Mouse (Mus musculus): ENCODE measurements around the gene Olfr1426. TPM values are rescaled to one million over a fixed set of nuclear protein-coding genes. Genes with fewer than 3 reads are reported as not detected.
"Not testable (repeated sequence)": the region's sequence is repeated elsewhere in the genome, so short reads cannot be mapped to it uniquely, and the experiment has no call there.

The Olfr1426 gene
- polyA plus RNA-seq, 1 experiment, result not detected

GRCm38 (mm10) chr19:12104541-12104940, 12.7 kb upstream of the Olfr1426 start:
- Histone ChIP-seq H3K4me1 (ENCODE audit: control insufficient read depth, insufficient read depth, low read length) (no peaks in the 10 kb centered on the region), H3K27ac (ENCODE audit: insufficient read depth, low read length) (no peak overlapping the region), H3K36me3 (ENCODE audit: control insufficient read depth, insufficient read depth, low read length, poor library complexity, severe bottlenecking) (no peaks in the 10 kb centered on the region), H3K4me3 (ENCODE audit: low read depth, low read length) (no peak overlapping the region), H3K9me3 (replicated peaks; ENCODE audit: control insufficient read depth, insufficient read depth, low read length, poor library complexity, severe bottlenecking) (peaks cover 5% of the 10 kb centered on the region; the same call in 1 of the 2 replicates), H3K9ac (ENCODE audit: low read depth, poor library complexity, severe bottlenecking) (no peak overlapping the region), H3K27me3 (ENCODE audit: control insufficient read depth, insufficient read depth, low read length, poor library complexity, severe bottlenecking) (no peaks in the 10 kb centered on the region)
- TF ChIP-seq EP300 (IDR thresholded peaks at IDR 0.05; ENCODE audit: insufficient read depth, low read depth, low read length) (no peak), CTCF (IDR thresholded peaks at IDR 0.05; ENCODE audit: low read depth, low read length) (no peak), POLR2A (IDR thresholded peaks at IDR 0.05; ENCODE audit: insufficient read depth, low read length) (no peak)

GRCm38 (mm10) chr19:12103234-12103633, 11.4 kb upstream of the Olfr1426 start, which contains the start of gene Olfr1427:
Olfr1427 (minus strand) TSS chr19:12103334.
- no peaks in the 10 kb centered on the region for H3K9me3 ChIP-seq (replicated peaks; ENCODE audit: control insufficient read depth, insufficient read depth, low read length, poor library complexity, severe bottlenecking)
- no peak within 1 kb of the TSS for H3K9ac ChIP-seq (ENCODE audit: low read depth, poor library complexity, severe bottlenecking)
- no peak within 1 kb of the TSS for H3K4me3 ChIP-seq (ENCODE audit: low read depth, low read length)
- H3K4me1 ChIP-seq (ENCODE audit: control insufficient read depth, insufficient read depth, low read length), result no peaks in the 10 kb centered on the region
- H3K27ac ChIP-seq (ENCODE audit: insufficient read depth, low read length), result no peak within 1 kb of the TSS
- TF ChIP-seq CTCF (IDR thresholded peaks at IDR 0.05; ENCODE audit: low read depth, low read length), result no peak
- TF ChIP-seq POLR2A (IDR thresholded peaks at IDR 0.05; ENCODE audit: insufficient read depth, low read length), result no peak
- TF ChIP-seq EP300 (IDR thresholded peaks at IDR 0.05; ENCODE audit: insufficient read depth, low read depth, low read length), result no peak
- no peaks in the 10 kb centered on the region for H3K27me3 ChIP-seq (ENCODE audit: control insufficient read depth, insufficient read depth, low read length, poor library complexity, severe bottlenecking)
- no peaks in the 10 kb centered on the region for H3K36me3 ChIP-seq (ENCODE audit: control insufficient read depth, insufficient read depth, low read length, poor library complexity, severe bottlenecking)

GRCm38 (mm10) chr19:12077631-12078030, 14.2 kb downstream of the Olfr1426 start, which contains the start of gene Olfr1425:
Olfr1425 (minus strand) TSS chr19:12077731.
- H3K36me3 ChIP-seq (ENCODE audit: control insufficient read depth, insufficient read depth, low read length, poor library complexity, severe bottlenecking); H3K4me3 ChIP-seq (ENCODE audit: low read depth, low read length); H3K9ac ChIP-seq (ENCODE audit: low read depth, poor library complexity, severe bottlenecking); H3K27ac ChIP-seq (ENCODE audit: insufficient read depth, low read length); H3K27me3 ChIP-seq (ENCODE audit: control insufficient read depth, insufficient read depth, low read length, poor library complexity, severe bottlenecking); H3K9me3 ChIP-seq (replicated peaks; ENCODE audit: control insufficient read depth, insufficient read depth, low read length, poor library complexity, severe bottlenecking); H3K4me1 ChIP-seq (ENCODE audit: control insufficient read depth, insufficient read depth, low read length): not testable (repeated sequence)

DNA sequence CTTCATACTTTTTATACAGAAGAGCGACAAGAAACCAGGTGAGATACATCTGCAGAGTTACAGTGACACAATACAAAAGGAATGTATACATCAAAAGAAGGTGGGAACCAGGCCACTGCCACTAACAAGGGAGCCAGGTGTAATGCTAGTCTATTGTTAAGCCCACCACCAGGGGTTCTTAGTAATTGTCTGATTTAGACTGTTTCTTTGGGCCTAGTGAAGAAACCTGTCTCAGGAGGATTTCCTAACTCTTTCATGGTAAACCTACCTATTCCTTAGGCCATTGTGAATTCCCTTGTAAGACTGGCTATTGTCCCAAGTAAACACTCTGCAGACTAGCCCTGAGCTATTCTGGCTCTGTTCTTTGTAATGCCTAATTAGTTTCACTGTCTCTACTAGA, 22.3 kb downstream of the Olfr1426 start:
- peak overlapping the region; percentile 94 for H3K27ac ChIP-seq (ENCODE audit: insufficient read depth, low read length)
- H3K4me3 ChIP-seq (ENCODE audit: low read depth, low read length); H3K36me3 ChIP-seq (ENCODE audit: control insufficient read depth, insufficient read depth, low read length, poor library complexity, severe bottlenecking); H3K9ac ChIP-seq (ENCODE audit: low read depth, poor library complexity, severe bottlenecking); H3K4me1 ChIP-seq (ENCODE audit: control insufficient read depth, insufficient read depth, low read length); H3K27me3 ChIP-seq (ENCODE audit: control insufficient read depth, insufficient read depth, low read length, poor library complexity, severe bottlenecking): not testable (repeated sequence)
- peaks cover 25% of the 10 kb centered on the region for H3K9me3 ChIP-seq (replicated peaks; ENCODE audit: control insufficient read depth, insufficient read depth, low read length, poor library complexity, severe bottlenecking)

DNA sequence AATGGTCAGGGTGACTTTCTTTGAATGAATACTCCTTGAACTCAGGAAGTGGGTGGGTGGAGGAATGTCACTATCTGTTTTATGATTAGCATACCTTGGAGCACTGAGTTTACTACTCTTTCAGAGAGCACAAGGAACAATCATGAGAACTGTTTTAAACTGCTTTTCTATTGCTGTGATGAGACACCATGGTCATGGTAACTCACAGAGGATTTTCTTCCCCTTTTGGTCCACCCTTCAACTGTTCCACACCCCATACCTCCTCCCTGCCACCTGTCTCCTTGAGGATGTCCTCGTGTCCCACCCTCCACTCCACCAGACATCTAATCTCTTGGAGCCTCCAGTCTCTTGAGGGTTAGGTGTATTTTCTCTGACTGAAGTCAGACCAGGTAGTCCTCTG, 24.0 kb downstream of the Olfr1426 start:
- H3K9ac ChIP-seq (ENCODE audit: low read depth, poor library complexity, severe bottlenecking); H3K36me3 ChIP-seq (ENCODE audit: control insufficient read depth, insufficient read depth, low read length, poor library complexity, severe bottlenecking); H3K27me3 ChIP-seq (ENCODE audit: control insufficient read depth, insufficient read depth, low read length, poor library complexity, severe bottlenecking); H3K4me1 ChIP-seq (ENCODE audit: control insufficient read depth, insufficient read depth, low read length); H3K4me3 ChIP-seq (ENCODE audit: low read depth, low read length): not testable (repeated sequence)
- H3K27ac ChIP-seq (ENCODE audit: insufficient read depth, low read length), result peak overlapping the region; percentile 9; the same call in 1 of the 2 replicates
- H3K9me3 ChIP-seq (replicated peaks; ENCODE audit: control insufficient read depth, insufficient read depth, low read length, poor library complexity, severe bottlenecking), result peaks cover 25% of the 10 kb centered on the region

GRCm38 (mm10) chr19:12062582-12062981, 29.2 kb downstream of the Olfr1426 start, which contains the start of gene Olfr1424:
Olfr1424 (minus strand) TSS chr19:12062682.
- not testable (repeated sequence) for H3K36me3 ChIP-seq (ENCODE audit: control insufficient read depth, insufficient read depth, low read length, poor library complexity, severe bottlenecking); H3K4me3 ChIP-seq (ENCODE audit: low read depth, low read length); H3K9ac ChIP-seq (ENCODE audit: low read depth, poor library complexity, severe bottlenecking); H3K27ac ChIP-seq (ENCODE audit: insufficient read depth, low read length); H3K4me1 ChIP-seq (ENCODE audit: control insufficient read depth, insufficient read depth, low read length); H3K9me3 ChIP-seq (replicated peaks; ENCODE audit: control insufficient read depth, insufficient read depth, low read length, poor library complexity, severe bottlenecking); H3K27me3 ChIP-seq (ENCODE audit: control insufficient read depth, insufficient read depth, low read length, poor library complexity, severe bottlenecking)

GRCm38 (mm10) chr19:12043163-12043562, 48.6 kb downstream of the Olfr1426 start:
- Histone ChIP-seq H3K4me3 (ENCODE audit: low read depth, low read length) (no peak overlapping the region), H3K4me1 (ENCODE audit: control insufficient read depth, insufficient read depth, low read length) (no peaks in the 10 kb centered on the region), H3K27ac (ENCODE audit: insufficient read depth, low read length) (no peak overlapping the region), H3K27me3 (ENCODE audit: control insufficient read depth, insufficient read depth, low read length, poor library complexity, severe bottlenecking) (no peaks in the 10 kb centered on the region), H3K36me3 (ENCODE audit: control insufficient read depth, insufficient read depth, low read length, poor library complexity, severe bottlenecking) (no peaks in the 10 kb centered on the region), H3K9me3 (replicated peaks; ENCODE audit: control insufficient read depth, insufficient read depth, low read length, poor library complexity, severe bottlenecking) (no peaks in the 10 kb centered on the region), H3K9ac (ENCODE audit: low read depth, poor library complexity, severe bottlenecking) (no peak overlapping the region)
- TF ChIP-seq CTCF (IDR thresholded peaks at IDR 0.05; ENCODE audit: low read depth, low read length), result no peak
- no peak for TF ChIP-seq POLR2A (IDR thresholded peaks at IDR 0.05; ENCODE audit: insufficient read depth, low read length)

All from ES-Bruce4 (cell line).